ENCODE assay signal across 31 mouse cellular contexts in genomic region chr9:119962216-119962615, GRCm38 (mm10). TPM values are rescaled to one million over a fixed set of nuclear protein-coding genes. Genes with fewer than 3 reads are reported as not detected.
DNase-seq lines count a peak whose midpoint lies in the region; ATAC-seq and TF ChIP-seq lines count a peak whose summit lies in the region.
"Had no signal": no experiment of that assay in that cellular context is flagged by ENCODE, and none has a peak within 500 bp of the region (broad histone marks: within the 10 kb centered on the region; RNA-seq: fewer than 3 reads in every experiment).

No protein-coding gene starts in this region.

- H3K4me3 ChIP-seq in heart, embryonic 11.5 days (ENCODE audit: low read depth, low read length): peak overlapping the region; percentile 32; the same call in 1 of the 2 replicates
- H3K4me3 ChIP-seq in lung, postnatal 0 days (ENCODE audit: low read depth, low read length): no peak overlapping the region
- H3K4me3 ChIP-seq: erythroblast, embryonic 14.5 days; hindbrain, embryonic 13.5 days; layer of hippocampus, adult 2 months; liver, embryonic 12.5 days; midbrain, embryonic 15.5 days; neural tube, embryonic 15.5 days had no signal

- H3K4me1 ChIP-seq in heart, embryonic 11.5 days (ENCODE audit: control insufficient read depth, insufficient read depth, low read length): peaks cover 6% of the 10 kb centered on the region
- 0 out of 2 replicates have a peak, but pooled peaks cover 5% of the 10 kb centered on the region for H3K4me1 ChIP-seq in lung, postnatal 0 days (ENCODE audit: insufficient read depth, low read depth, low read length)
- H3K4me1 ChIP-seq: neural tube, embryonic 15.5 days had no signal

- no peak overlapping the region for H3K27ac ChIP-seq in heart, embryonic 11.5 days (ENCODE audit: low read depth, low read length)
- no peak overlapping the region for H3K27ac ChIP-seq in lung, postnatal 0 days (ENCODE audit: low read length)
- H3K27ac ChIP-seq: gastrocnemius, adult 2 months; hindbrain, embryonic 13.5 days; kidney, embryonic 15.5 days; layer of hippocampus, adult 2 months; liver, embryonic 12.5 days; macrophage; midbrain, embryonic 15.5 days; neural tube, embryonic 15.5 days had no signal

- peak overlapping the region; percentile 63 for H3K4me2 ChIP-seq in heart, embryonic 11.5 days
- no peak overlapping the region for H3K4me2 ChIP-seq in lung, postnatal 0 days (replicated peaks; ENCODE audit: low read depth, low read length)
- H3K4me2 ChIP-seq: midbrain, embryonic 15.5 days had no signal

- no peak for TF ChIP-seq EP300 in lung, postnatal 0 days (IDR thresholded peaks at IDR 0.05)

- 61% methylated on average over 4 of the region's 4 CpGs for WGBS in heart, embryonic 11.5 days (ENCODE audit: insufficient replicate concordance)
- WGBS in lung, postnatal 0 days: 51% methylated on average over 4 of the region's 4 CpGs

- no peaks in the 10 kb centered on the region for H3K27me3 ChIP-seq in heart, embryonic 11.5 days (ENCODE audit: control insufficient read depth, insufficient read depth, low read length)
- no peaks in the 10 kb centered on the region for H3K27me3 ChIP-seq in lung, postnatal 0 days (replicated peaks; ENCODE audit: insufficient read depth, low read length)
- H3K27me3 ChIP-seq: kidney, embryonic 15.5 days; liver, embryonic 12.5 days; midbrain, embryonic 15.5 days; neural tube, embryonic 15.5 days; Patski had no signal

- no peak for DNase-seq in heart, adult 11 months
- peak; percentile 48 for DNase-seq in lung, postnatal 10 days
- DNase-seq in lung, postnatal 0 days (ENCODE audit: low spot score): no peak
- peak; percentile 55 for DNase-seq in NIH3T3 (ENCODE audit: low read depth)
- DNase-seq in kidney, adult 11 months: no peak
- no peak for DNase-seq in layer of hippocampus, postnatal 36 days
- DNase-seq: adrenal gland, adult 2 months; cerebellum, adult 11 months; cerebellum, adult 9-10 months; gastrocnemius, adult 2 months; gastrocnemius, postnatal 36 days; heart, postnatal 36 days; kidney, postnatal 25 days; left cerebral cortex, postnatal 4 days; liver, postnatal 0 days; retina, postnatal 1 day; right cerebral cortex, postnatal 14 days had no signal

- no peak for TF ChIP-seq CTCF in lung, postnatal 0 days (IDR thresholded peaks at IDR 0.05)

- H3K36me3 ChIP-seq in heart, embryonic 11.5 days (ENCODE audit: control insufficient read depth, insufficient read depth, low read length): no peaks in the 10 kb centered on the region
- H3K36me3 ChIP-seq in lung, postnatal 0 days (ENCODE audit: insufficient read depth, low read length): no peaks in the 10 kb centered on the region
- H3K36me3 ChIP-seq: hindbrain, embryonic 13.5 days; kidney, embryonic 15.5 days; liver, embryonic 12.5 days; midbrain, embryonic 15.5 days; neural tube, embryonic 15.5 days had no signal

- H3K9me3 ChIP-seq in heart, embryonic 11.5 days (replicated peaks; ENCODE audit: control insufficient read depth, low read length): no peaks in the 10 kb centered on the region
- no peaks in the 10 kb centered on the region for H3K9me3 ChIP-seq in lung, postnatal 0 days (ENCODE audit: low read length)
- H3K9me3 ChIP-seq: hindbrain, embryonic 13.5 days; kidney, embryonic 15.5 days; liver, embryonic 12.5 days; midbrain, embryonic 15.5 days; neural tube, embryonic 15.5 days had no signal

- no peak for ATAC-seq in heart, embryonic 11.5 days (replicated peaks; ENCODE audit: insufficient number of reproducible peaks, low FRiP score, low TSS enrichment)
- ATAC-seq in lung, postnatal 0 days: no peak
- ATAC-seq: CD4-positive, CD25-positive, alpha-beta regulatory T cell, adult 4 months; forebrain, embryonic 16.5 days; midbrain, embryonic 15.5 days; Patski had no signal

- H3K9ac ChIP-seq in heart, embryonic 11.5 days (ENCODE audit: low read depth, low read length): no peak overlapping the region
- no peak overlapping the region for H3K9ac ChIP-seq in lung, postnatal 0 days (replicated peaks; ENCODE audit: low read depth)
- H3K9ac ChIP-seq: liver, embryonic 12.5 days; liver, postnatal 0 days; midbrain, embryonic 15.5 days; neural tube, embryonic 15.5 days had no signal

RNA-seq across cellular contexts. Expression of gene Csrnp1, which starts 22.2 kb away (rescaled TPM):
- polyA plus RNA-seq in heart, embryonic 11.5 days (2014; fragmentation: Nextera tagmentation; extraction: Ambion mirVana): 3.3 and 4.2 TPM in 2 replicates
- 9.4 and 10.5 TPM in 2 replicates for polyA plus RNA-seq in lung, postnatal 0 days (2015; fragmentation: Nextera tagmentation; extraction: Ambion mirVana)
- total RNA-seq in layer of hippocampus, postnatal 36 days (2021): 10 to 100 TPM; 12.8 to 15.5 TPM

RNA-seq across cellular contexts. Expression of gene Ttc21a, which starts 24.8 kb away (rescaled TPM):
- polyA plus RNA-seq in heart, embryonic 11.5 days (2014; fragmentation: Nextera tagmentation; extraction: Ambion mirVana): 0.23 and 0.37 TPM in 2 replicates
- polyA plus RNA-seq in lung, postnatal 0 days (2015; fragmentation: Nextera tagmentation; extraction: Ambion mirVana): 1.8 and 2.3 TPM in 2 replicates
- under 1 TPM; 0.80 to 0.86 TPM for total RNA-seq in layer of hippocampus, postnatal 36 days (2021)
- total RNA-seq: gastrocnemius, adult 2 months; gastrocnemius, postnatal 36 days; heart, postnatal 36 days; megakaryocyte-erythroid progenitor cell, adult 5-6 weeks had no signal
- polyA plus RNA-seq: erythroblast, embryonic 14.5 days; small intestine, adult 2 months had no signal

RNA-seq across cellular contexts. Expression of gene Gorasp1, which starts 24.9 kb away (rescaled TPM):
- 18.0 and 20.3 TPM in 2 replicates for polyA plus RNA-seq in heart, embryonic 11.5 days (2014; fragmentation: Nextera tagmentation; extraction: Ambion mirVana)
- polyA plus RNA-seq in lung, postnatal 0 days (2015; fragmentation: Nextera tagmentation; extraction: Ambion mirVana): 16.5 and 16.7 TPM in 2 replicates
- 10 to 100 TPM; 33.4 to 35.2 TPM for total RNA-seq in layer of hippocampus, postnatal 36 days (2021)

Comparison
In these comparisons a context has a peak if more than half of its experiments do, and no peak if none do; other contexts are left out.
1. DNase-seq: peak in lung, postnatal 10 days (single experiment) and NIH3T3 (single experiment); none in heart, adult 11 months (single experiment), lung, postnatal 0 days (single experiment), kidney, adult 11 months (single experiment) and layer of hippocampus, postnatal 36 days (0 of 2).